Mouse (Mus musculus): Measurements from ENCODE around the gene Rem2. TPM values are rescaled to one million over a fixed set of nuclear protein-coding genes. Genes with fewer than 3 reads are reported as not detected.
A peak's percentile ranks its signal among the peaks of the same experiment; 100 is the strongest.

Gene Rem2
- total RNA-seq, 2 experiments from 2014 or later, result not detected

DNA sequence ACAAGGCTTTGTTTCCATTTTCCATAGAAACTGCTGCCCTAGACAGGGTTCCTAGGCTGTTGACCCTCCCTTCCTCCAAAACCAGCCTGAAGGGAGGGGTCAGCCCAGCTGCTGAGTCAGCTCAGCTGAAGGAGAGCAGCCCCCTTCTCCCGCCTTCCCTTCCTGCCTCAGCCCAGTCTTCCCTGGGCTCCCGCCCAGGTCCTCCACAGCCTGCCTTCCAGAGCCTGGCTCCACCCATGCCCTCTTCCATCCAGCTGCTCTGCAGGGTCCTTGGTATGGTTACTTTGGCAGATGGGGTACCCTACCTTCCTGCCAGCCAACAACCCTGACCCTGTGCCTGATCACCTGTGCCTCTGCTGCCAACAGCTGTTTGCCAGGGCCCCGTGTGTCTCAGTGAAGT, 32.7 kb upstream of the Rem2 start:
- DNase-seq, result peak; percentile 66 to 76
- intact Hi-C loops (cut with DNase I), result no loop called here

DNA sequence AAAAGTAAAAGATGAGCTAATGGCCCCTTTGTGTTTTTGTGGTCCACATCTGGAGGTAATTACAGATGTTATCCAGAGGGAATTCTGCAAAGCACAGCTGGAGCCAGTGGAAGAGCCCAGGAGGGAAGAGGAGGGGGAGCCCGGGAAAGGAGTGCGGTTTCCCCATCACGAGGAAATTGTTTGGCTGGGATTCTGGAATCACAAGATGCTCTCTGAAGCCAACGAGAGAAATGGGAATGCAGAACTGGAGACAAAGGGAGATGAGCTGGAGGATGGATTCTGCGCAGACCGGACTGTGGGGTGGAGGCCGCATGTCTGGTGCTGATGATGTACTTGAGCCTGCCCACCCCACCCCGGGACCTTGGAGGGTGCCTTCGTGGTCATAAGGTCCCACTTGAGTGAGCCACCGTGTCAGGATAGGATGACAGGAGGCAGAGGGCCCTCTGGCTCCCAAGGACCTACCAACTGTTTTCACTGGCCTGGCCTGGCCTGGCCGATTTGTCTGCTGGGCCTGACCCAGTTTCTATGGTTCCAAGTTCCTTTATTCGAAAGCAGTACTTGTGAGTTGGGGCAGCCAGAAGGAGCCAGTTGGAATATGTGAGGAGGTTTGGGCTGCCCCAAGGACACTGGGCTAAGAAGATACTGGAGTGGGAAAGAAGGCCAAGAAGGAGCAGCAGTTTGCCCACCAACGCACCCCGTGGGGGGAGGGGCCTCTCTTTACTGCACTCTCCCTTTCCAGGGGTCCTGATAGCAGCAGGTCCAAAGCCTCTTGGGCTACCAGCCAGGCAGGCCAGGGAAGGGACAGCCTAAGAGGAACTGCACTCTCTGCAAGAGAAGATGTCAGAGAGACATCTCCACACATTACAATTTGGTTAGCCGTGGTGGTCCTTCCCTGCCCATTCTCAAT, 31.9 kb upstream of the Rem2 start:
- intact Hi-C loops (cut with DNase I), result no loop called here
- DNase-seq, result peak; percentile 62 to 73

DNA sequence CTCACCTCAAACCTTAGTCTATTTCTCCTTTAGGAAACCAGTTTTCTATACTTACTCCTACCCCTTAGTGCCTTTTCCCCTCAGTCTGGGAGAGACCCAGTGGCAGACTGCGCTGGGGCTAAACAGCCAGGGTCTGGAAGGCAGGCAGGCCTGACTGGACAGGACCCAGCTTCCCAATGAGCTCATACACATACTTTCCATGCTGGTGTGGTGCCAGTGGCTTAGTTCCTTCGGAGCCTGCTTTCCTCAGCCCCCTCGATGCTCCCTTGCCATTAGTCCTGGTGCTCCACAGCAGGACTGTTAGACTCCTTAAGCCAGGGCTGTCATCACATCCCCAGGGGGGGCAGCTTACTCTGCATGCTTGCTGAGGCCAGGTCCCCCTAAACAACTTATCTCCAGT, 30.4 kb upstream of the Rem2 start:
- intact Hi-C loops (cut with DNase I), result loop anchor here (5.0 kb wide), 3 partner anchors 33 to 83 kb away; partner anchors contain the start of gene Oxa1l
- peak; percentile 54 to 76 for DNase-seq

DNA sequence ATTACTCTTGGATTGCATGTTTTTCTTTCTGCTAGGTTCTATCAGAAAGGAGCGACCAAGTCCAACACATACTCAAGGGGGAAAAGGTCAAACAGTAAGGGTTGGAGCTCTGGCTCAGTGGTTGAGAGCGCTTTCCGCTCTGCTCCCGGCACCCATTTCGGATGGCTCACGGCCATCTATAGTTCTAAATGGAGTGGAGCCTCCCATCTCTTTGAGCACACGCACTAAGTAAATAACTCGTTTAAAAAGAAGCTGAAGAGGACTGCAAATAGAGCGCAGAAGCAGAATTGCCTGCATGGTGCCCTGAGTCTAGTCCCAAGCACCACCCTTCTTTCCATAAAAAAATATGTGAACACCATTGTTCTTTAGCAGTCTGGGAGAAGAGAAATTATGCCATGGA, 22.3 kb upstream of the Rem2 start:
- DNase-seq, result no peak
- intact Hi-C loops (cut with DNase I), result no loop called here

DNA sequence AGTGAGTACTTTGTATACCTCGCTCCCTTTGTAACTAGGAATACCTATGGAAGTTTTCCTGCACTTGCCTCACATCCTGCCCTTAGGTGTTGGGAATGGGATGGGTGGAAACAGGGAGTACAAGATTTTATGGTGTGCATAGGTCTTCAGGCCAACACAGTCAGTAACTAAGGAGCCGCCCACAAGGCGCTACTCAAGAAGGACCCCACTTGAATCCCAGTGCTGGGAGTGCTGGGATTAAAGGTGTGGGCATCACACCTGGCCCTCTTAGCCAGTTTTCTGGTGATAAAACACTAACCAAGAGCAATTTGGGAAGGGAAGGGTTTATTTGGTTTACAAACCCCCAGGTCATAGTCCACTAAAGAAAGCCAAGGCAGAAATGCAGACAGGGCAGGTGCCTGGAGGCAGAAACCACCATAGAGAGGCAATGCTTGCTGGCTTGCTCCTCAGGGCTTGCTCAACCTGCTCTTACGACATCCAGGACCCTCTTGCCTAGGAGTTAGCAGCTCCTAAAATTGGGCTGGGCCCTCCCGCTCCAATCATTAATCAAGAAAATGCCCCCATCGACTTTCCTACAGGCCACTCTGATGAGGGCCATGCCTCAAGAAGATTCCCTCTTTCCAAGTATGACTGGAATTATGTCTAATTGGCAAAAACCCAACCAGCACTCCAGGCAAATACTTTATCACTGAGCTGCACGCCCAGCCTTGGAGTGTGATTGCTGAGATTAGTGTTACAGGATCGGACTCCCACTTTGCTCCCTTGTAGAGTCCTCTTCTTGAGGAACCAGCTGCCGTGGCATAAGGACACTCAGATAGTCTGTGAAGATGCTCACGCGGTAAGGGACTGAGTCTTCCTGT, 21.0 kb upstream of the Rem2 start:
- DNase-seq, result no peak
- intact Hi-C loops (cut with DNase I), result no loop called here

DNA sequence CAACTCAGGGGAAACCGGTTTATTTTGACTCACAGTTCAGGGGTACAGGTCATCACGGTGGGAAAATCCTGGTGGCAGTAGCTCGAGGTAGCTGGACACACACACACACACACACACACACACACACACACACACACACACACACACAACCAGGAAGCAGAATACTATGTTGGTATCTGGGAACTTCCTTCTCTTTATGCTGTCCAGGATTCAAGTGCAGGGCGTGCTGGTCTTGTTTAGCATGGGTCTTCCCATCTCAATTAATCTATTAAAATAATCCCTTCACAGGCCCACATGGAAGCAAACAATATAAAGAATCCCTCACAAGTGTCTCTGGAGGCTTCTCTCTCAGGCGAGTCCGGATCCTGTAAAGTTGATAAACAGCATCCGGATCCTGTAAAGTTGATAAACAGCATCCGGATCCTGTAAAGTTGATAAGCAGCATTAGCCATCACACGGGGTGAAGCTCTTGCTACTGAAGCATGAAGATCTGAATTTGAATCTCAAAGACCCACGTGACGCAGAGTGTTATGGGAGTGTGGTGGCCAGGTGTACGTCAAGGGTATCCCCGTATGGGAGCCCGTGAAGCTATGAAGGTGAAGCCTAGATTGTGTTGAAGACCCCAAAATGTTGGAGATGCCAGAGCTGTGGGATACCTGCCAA, 17.9 kb upstream of the Rem2 start:
- intact Hi-C loops (cut with DNase I), result no loop called here
- no peak for DNase-seq

DNA sequence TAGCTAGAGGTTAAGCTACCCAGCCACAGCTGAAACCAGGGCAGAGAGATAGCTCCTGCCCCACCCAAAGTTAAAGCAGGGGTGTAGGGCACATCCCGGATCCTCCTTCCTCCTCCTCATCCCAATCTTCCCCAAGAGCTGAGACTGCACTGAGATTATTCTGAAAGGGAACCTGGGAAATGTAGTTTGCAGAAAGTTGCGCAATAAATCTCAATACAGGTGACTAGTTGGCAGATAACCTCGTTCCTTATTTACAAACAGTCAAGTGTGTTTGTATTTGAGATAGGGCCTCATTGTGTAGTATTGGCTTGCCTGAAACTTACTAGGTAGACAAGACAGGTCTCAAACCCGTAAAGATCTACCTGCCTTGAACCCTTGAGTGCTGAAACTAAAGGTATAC, 13.8 kb upstream of the Rem2 start:
- intact Hi-C loops (cut with DNase I), result no loop called here
- DNase-seq, result no peak

DNA sequence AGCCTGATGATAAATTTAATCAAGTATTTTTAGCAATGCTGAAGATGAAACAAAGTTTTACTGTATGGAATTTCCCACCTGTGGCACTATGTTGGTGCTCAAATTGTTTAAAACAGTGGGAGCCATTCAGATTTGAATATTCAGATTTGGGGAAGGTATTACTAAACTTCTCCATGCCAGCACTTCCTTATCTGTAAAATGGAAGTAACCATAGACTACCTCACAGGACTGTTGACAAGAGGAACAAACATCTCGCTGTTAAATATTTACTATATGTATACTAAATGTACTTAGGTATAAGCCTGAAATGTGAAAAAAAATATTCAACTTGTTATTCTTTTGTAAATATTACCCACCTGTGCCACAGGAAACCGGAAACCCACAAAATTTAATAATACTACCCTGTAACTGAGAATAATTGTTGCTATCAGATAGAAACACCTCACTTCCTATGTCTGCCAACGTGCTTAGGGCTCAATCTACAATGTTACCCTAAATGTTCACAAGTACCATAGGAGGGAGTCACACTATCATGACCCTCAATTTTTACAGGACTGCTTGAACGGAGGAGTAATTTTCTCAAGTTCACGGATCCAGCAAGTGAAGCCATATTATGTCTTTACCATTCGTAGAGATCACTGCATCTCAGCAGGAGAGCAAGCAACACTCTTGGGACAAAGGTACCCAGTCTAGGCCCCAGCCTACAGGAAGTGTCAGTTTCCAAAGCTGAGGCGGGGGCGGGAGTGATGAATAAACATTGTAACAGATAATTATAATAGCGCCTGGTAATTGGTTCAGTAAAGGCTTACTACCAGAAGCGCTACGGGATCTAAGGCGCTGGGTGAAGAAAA, 12.6 kb upstream of the Rem2 start:
- intact Hi-C loops (cut with DNase I), result no loop called here
- no peak for DNase-seq

DNA sequence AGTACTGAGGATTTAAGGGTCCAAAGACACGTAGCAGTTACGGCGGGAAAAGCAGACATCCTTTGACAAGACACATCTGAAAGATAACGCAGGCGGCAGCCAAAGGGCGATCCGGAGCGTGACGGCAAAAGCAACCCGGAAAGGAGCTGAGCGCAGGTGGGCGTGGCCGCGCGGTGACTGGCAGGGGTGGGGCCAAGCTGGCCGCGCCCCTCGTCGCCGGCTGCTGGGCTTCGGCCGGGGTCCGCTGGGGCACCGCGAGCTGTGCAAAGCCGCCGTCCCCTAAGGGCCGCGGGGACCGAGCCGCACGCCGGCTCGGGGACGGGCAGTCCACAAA, 12.0 kb upstream of the Rem2 start, which contains the start of gene Lrp10:
Gene Lrp10 (plus strand): TSS at position 179 of the 334 bp plus-strand sequence.
- peak; percentile 92 for DNase-seq
- intact Hi-C loops (cut with DNase I), result no loop called here

DNA sequence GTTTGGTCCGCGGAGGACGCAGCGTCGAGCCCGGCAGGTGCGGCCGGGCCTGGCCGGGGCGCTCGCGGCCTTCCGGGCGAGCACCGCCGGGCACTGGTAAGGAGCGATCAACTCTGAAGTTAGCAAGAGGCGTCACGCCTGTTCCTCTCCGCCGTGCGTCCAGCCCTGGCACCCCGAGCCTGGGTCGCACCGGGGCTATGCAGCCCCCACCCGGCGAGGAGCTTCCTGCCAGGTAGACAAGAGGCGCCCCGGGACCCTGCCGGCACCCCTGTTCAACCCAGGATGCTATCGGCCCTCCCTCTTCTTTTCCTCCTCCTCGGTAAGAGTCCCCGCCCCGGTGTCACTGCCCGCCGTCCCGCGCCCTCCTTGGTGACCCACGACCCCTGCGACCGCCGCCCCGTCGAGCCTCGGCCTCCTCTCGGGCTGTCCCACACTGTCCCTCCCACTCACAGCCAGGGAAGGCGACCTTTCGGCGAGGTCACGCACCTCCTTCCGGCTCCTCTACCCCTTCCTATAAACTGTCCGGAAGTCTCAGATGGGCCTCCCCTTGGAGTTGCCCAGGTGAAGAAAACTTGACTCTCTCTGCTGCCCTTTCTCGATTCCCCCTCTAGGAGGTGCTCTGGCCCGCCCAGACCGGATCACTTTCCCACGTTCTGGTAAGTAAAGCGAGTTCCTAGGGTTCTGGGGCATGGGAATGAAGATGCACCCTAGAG, 11.5 kb upstream of the Rem2 start:
- intact Hi-C loops (cut with DNase I), result loop anchor here (5.0 kb wide), 2 partner anchors 48 to 102 kb away; partner anchors contain the start of gene Oxa1l
- DNase-seq, result peak; percentile 59 to 69

DNA sequence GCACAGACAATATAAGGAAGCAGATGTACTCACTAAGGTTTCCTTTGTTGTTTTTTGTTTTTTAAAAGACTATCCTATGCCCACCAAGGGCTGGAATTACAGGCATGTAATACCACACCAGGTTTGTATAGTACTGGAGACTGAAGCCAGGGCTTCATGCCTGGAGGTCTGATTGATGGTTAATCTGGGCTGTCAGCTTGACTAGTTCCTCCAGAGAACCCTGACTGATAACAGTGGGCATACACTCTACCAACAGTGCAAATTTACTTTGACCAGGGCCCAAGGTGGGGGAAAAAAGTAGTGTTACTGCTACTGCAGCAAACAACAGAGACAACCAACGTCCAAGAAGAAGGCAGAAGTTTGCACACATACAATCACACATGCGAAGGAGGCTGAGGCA, 4.4 kb upstream of the Rem2 start:
- intact Hi-C loops (cut with DNase I), result no loop called here

DNA sequence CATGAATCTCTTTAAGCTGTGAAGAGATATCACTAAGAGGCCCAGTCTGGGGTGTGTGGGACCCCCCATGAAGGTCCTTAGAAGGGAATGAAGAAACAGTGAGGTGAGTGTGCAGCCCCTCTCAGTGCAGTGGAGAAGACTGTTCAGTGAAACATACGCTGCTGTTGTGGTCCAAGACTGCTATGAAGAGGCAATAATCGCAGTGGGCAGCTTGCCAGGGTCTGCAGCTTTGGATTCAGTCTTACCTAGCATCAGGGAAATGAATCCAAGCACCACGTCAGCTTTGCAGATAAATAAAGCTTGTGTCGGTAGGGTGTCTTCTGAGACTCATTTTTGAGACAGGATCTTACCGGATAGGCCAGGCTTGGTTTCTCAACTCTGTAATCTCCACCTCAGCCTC, 3.2 kb upstream of the Rem2 start:
- intact Hi-C loops (cut with DNase I), result no loop called here
- DNase-seq, result no peak

More for the DNA sequence above, 4.4 kb upstream of the Rem2 start:
- DNase-seq, result no peak

DNA sequence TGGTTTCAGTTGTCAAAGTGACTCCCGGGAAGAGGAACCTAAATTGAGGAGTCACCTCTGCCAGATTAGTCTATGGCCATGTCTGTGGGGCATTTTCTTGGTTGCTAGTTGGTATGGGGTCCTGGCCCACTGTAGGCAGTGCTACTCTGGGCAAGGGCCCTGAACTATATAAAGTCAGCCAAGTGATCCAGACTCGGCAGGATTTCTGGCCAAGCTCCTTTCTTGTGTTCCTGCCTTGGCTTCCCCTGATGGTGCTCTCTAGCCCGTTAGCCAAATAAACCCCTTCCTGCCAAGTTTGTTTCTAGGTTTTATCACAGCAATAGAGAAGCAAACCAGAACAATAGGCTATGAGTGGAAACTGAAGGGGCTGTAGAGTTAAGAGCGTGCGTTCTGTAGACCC, 1.2 kb upstream of the Rem2 start:
- no peak for DNase-seq
- intact Hi-C loops (cut with DNase I), result no loop called here

DNA sequence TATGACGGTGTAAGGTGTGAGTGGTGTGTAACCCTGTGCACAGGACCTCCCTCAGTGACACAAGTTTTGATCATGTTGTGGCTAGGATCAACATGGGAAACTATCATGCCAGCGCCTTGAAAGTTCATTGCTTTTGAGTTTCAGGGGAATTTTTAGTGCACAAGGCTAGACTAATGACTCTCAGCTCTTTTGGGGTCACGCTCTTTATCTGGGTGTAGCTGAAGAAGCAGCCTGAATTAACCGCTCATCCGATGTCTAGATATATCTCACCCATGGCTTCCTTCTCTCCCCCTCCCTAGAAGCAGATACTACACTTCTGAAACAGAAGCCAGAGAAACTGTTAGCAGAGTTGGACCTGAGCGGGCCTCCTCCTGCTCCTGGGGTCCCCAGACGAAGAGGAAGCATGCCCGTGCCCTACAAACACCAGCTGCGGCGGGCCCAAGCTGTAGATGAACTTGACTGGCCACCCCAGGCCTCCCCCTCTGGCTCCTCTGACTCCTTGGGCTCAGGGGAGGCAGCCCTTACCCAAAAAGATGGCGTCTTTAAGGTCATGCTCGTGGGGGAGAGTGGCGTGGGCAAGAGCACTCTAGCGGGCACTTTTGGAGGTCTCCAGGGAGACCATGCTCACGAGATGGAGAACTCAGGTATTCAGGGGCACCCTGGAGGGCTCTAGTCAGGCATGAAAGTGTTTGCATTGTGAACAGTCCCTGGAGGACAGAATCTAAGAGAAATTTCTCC, 1.4 kb downstream of the Rem2 start:
- DNase-seq, result no peak
- intact Hi-C loops (cut with DNase I), result no loop called here

DNA sequence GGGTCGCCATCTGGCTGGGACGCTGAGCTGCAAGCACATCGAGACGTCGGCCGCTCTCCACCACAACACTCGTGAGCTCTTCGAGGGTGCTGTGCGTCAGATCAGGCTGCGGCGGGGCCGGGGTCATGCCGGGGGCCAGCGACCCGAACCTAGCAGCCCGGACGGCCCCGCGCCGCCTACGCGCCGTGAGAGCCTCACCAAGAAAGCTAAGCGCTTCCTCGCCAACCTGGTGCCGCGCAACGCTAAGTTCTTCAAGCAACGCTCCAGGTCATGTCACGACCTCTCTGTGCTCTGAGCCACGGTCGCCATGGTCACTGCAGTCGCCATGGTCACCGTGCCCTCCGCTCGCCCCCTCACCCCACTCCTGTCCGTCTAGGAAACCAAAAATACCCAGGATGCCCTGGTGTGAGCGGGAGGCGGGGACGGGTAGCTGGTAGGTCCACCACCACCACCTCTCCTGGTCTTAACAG, 3.6 kb downstream of the Rem2 start:
- peak in 1 of 2 experiments; percentile 30 for DNase-seq
- intact Hi-C loops (cut with DNase I), result no loop called here

DNA sequence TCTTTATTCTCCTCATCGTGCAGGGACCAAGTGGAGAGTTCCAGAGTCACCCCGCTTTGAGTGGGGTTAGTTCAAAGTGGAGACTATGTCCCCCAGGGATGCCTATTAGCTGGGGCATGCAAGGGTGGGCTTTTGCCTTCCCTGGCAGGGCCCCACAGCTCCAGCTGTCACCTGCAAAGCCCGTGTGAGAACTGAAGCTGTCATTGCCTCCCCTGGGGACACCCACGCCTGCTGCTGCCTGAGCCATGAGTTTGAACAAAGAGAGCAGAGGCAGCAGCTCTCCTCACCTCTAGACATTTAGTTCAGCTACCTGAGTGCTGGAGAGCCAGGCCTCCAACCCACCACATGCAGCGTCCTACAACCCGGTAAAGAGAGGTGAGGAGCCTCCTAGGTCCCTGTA, 4.8 kb downstream of the Rem2 start:
- no peak for DNase-seq
- intact Hi-C loops (cut with DNase I), result no loop called here

DNA sequence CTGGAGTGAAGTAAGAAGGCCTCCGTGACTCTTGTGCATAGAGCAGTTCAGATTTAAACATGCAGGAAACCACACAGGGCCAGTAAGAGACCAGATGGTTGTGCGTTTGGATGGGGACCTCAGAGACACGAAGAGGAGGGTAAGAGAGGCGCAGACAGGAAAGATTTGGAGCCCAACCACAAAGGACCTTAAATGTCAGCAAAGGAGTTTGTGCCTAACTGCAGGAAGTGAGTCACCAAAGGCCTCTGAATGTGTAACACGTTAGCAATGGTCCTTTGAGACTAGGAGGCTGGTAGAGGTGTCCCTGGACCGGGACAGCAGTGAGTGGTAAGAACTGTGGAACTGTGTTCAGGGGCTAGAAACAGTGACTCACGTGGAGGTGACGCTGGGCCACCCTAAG, 5.5 kb downstream of the Rem2 start:
- intact Hi-C loops (cut with DNase I), result no loop called here
- no peak for DNase-seq

DNA sequence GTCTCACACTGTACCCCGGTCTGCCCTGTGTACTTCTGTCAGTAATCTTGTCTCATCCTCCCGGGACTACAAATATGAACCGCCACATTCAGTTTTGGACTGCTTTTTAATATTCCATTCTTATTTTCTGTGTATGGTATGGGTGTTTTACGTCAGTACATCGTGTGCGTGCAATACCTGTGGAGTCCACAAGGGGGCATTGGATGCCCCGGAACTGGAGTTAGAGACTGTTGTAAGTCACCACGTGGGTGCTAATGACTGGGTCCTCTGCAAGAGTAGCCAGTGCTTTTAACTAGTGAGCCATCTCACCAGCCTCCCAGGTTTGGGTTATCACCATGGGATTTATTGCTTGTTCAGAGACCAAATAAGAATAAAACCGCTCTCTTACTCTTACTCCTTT, 6.6 kb downstream of the Rem2 start:
- intact Hi-C loops (cut with DNase I), result no loop called here
- DNase-seq, result peak in 1 of 2 experiments; percentile 33

DNA sequence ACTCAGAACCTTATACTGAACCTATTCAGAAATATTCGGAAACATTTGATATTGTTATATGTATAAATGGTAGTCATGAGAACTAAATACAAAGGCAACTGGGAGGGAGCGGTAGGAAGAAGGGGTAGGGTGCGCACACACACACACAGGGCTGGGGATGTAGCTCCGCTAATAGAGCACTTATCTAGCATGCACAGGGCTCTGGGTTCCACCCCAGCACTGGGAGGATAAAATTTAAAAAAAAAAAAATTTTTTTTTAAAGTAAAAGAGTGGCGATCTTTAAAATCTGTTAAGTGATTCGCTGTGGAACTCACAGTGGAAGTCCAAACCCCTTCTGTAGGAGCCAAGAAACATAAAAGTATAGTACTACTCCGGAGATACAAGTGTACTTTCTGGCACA, 10.0 kb downstream of the Rem2 start:
- intact Hi-C loops (cut with DNase I), result no loop called here
- no peak for DNase-seq
